Mouse (Mus musculus) testis, adult 2 months (tissue): ENCODE results near the gene Snap91.

Experiments
- CTCF ChIP-seq: fragments of 200-500 bp; IDR thresholded peaks from 2 replicates; pipeline ENCODE4 v1.5.1; 2012; ENCODE audit warnings: low read depth, mild to moderate bottlenecking, inconsistent platforms, low read length, moderate library complexity; ENCODE audit not compliant: control insufficient read depth, insufficient read depth, insufficient replicate concordance
- POLR2A ChIP-seq: fragments of 200-500 bp; IDR thresholded peaks from 2 replicates; pipeline ENCODE4 v1.6.1; 2012; ENCODE audit warnings: low read depth, mild to moderate bottlenecking, inconsistent platforms, low read length, moderate library complexity; ENCODE audit not compliant: control insufficient read depth

GRCm38 (mm10) chr9:86762477-86763376 is 117.7 kb downstream of the Snap91 start:
- TF ChIP-seq POLR2A (no peak), CTCF (no peak)
